Mouse (Mus musculus) midbrain, embryonic 16.5 days (tissue): Measurements from ENCODE around the gene Pigz. TPM values are rescaled to one million over a fixed set of nuclear protein-coding genes. Genes with fewer than 3 reads are reported as not detected.
A peak's percentile ranks its signal among the peaks of the same experiment; 100 is the strongest.

Experiments used
- ATAC-seq: fragments of 200-750 bp; cut with Nextera tagmentation; 2 replicates; pipeline ENCODE4 v1.8.0; 2017; ENCODE audit warnings: moderate TSS enrichment
- H3K27ac ChIP-seq: fragments of 300-500 bp; sonication (generic); 2 replicates; pipeline ENCODE4 v1.5.1; 2014; ENCODE audit warnings: mild to moderate bottlenecking, low read length, mixed read lengths
- H3K27me3 ChIP-seq: fragments of 300-500 bp; sonication (generic); 2 replicates; pipeline ENCODE4 v1.6.1; 2014; ENCODE audit warnings: low read depth, low read length, mixed read lengths; ENCODE audit not compliant: control insufficient read depth, insufficient read depth
- H3K36me3 ChIP-seq: fragments of 300-500 bp; sonication (generic); 2 replicates; pipeline ENCODE4 v1.6.1; 2014; ENCODE audit warnings: mild to moderate bottlenecking, low read length, moderate library complexity, mixed read lengths; ENCODE audit not compliant: control insufficient read depth, insufficient read depth
- H3K4me1 ChIP-seq: fragments of 300-500 bp; sonication (generic); 2 replicates; pipeline ENCODE4 v1.6.1; 2014; ENCODE audit warnings: mild to moderate bottlenecking, low read length, mixed read lengths; ENCODE audit not compliant: control insufficient read depth, insufficient read depth
- H3K4me2 ChIP-seq: fragments of 300-500 bp; sonication (generic); 2 replicates; pipeline ENCODE4 v1.6.1; 2014; ENCODE audit warnings: mild to moderate bottlenecking, low read length, mixed read lengths
- H3K4me3 ChIP-seq: fragments of 300-500 bp; sonication (generic); 2 replicates; pipeline ENCODE4 v1.5.1; 2014; ENCODE audit warnings: low read depth, mild to moderate bottlenecking, low read length, moderate library complexity, mixed read lengths
- H3K9ac ChIP-seq: fragments of 300-500 bp; sonication (generic); 2 replicates; pipeline ENCODE4 v1.6.1; 2014; ENCODE audit warnings: low read depth, low read length, mixed read lengths
- H3K9me3 ChIP-seq: fragments of 300-500 bp; sonication (generic); replicated peaks from 2 replicates; pipeline ENCODE4 v1.6.1; 2014; ENCODE audit warnings: mild to moderate bottlenecking, low read length, mixed read lengths; ENCODE audit not compliant: control insufficient read depth, poor library complexity, severe bottlenecking
- WGBS: fragments of 180-500 bp; shearing (Covaris S2); extraction: QIAGEN DNeasy Blood & Tissue Kit; methylation state at CpG from one replicate; pipeline ENCODE4 v1.1.7; 2014; 5-methylcytosine and 5-hydroxymethylcytosine counted together
- polyA plus RNA-seq: library from polyadenylated mRNA; unstranded; fragments of >200 nt; fragmentation: Nextera tagmentation; extraction: Ambion mirVana; gene quantifications from 2 replicates; pipeline ENCODE4 v1.2.1, GENCODE M21; 2015

The Pigz gene
- 2.7 and 3.5 TPM in 2 replicates for polyA plus RNA-seq

DNA sequence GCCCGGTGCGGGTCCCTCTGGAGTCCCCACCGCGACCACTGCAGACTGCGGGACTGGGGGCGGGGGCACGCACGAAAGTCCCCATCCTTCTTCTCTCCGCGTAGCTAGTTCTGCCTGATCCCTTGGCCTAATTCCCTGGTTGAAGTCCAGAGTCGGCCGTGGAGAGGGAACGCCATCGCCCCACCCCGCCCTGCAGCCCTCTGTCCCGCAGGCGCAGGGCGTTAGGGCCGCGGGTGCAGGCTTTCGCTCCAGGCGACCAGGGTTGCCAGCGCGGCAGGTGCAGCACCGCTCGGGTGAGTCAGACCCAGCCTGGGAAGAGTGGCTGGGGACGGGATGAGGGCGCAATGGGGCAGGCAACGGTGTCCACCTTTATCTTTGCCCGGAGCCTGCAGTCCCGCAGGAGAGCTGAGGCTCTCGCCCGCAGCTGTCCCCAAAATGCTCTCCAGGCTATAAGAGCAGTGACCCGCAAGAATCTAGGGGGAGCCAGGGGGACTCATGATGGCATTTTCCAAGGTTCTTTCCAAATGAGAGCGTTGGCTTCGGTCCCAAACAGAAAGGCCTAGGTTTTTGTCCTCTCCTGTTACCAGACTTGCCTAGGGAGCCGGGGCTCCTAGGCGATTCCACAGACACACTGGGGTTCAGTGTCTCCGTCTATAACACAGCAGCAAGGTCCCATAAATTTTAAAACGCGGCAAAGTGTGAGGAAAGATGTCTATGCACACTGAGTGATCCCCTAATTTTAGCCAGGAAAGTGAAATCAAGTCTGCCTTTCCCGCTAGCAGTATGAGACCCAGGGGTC, at the start of gene Pigz:
TSS of gene Pigz (plus strand) at position 101 of the 799 bp plus-strand sequence.
- Histone ChIP-seq H3K4me1 (peaks cover 22% of the 10 kb centered on the region), H3K27me3 (peaks cover 5% of the 10 kb centered on the region; the same call in 1 of the 2 replicates), H3K9me3 (no peaks in the 10 kb centered on the region), H3K36me3 (no peaks in the 10 kb centered on the region), H3K4me3 (peak within 1 kb of the TSS; percentile 43), H3K9ac (peak within 1 kb of the TSS; percentile 77), H3K27ac (peak within 1 kb of the TSS; percentile 97), H3K4me2 (peak within 1 kb of the TSS; percentile 78)
- WGBS = 4% methylated on average over 42 of the region's 42 CpGs
- ATAC-seq = peak; percentile 9

DNA sequence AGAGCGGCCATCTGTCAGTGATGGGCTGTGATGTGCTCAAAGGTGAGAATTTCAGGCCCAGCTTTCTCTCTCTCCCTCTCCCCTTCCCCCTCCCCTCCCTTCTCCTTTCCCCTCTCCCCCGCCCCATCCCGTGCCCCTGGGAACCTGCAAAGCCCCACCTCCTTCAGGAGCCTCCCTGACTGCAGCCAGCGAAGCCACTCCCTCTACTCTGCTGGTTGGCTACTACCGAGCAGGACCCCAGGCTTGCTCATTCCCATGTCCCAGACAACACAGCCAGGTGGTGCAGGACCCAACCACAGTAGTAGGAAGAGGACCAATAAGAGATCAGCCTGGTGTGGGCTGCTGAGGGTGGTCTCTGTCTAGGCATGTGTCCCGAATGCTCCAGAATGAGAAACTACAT, 49.7 kb upstream of the Pigz start:
- no peaks in the 10 kb centered on the region for H3K9me3 ChIP-seq
- 0 out of 2 replicates have a peak, but pooled peaks cover 2% of the 10 kb centered on the region for H3K4me1 ChIP-seq
- no peak overlapping the region for H3K4me3 ChIP-seq
- no peak for ATAC-seq
- no peak overlapping the region for H3K9ac ChIP-seq
- H3K27me3 ChIP-seq = no peaks in the 10 kb centered on the region
- no peak overlapping the region for H3K4me2 ChIP-seq
- no peaks in the 10 kb centered on the region for H3K36me3 ChIP-seq
- WGBS = 26% methylated on average over 5 of the region's 6 CpGs
- H3K27ac ChIP-seq = no peak overlapping the region

DNA sequence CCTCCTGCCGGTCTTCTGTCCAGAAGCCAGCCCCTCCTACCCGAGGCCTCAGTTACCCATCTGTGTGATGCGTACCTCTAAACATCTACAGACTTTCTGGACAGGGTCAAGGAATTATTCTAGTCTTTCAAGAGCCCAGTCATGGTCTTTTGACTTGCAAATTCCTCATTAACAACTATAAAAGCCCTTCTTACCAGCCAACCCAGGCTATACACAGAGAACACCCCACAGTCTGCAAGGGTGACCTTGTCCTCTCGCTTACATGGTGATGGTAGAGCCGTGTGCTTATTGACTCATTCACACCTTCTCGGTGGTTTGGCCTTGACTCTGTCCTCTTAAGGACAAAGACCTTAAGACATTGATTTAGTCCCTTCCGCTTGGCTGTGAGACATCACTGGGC, 42.7 kb upstream of the Pigz start:
- Histone ChIP-seq H3K36me3 (no peaks in the 10 kb centered on the region), H3K4me2 (no peak overlapping the region), H3K9ac (no peak overlapping the region), H3K4me1 (no peaks in the 10 kb centered on the region), H3K27ac (no peak overlapping the region), H3K4me3 (no peak overlapping the region), H3K27me3 (no peaks in the 10 kb centered on the region), H3K9me3 (no peaks in the 10 kb centered on the region)
- ATAC-seq = no peak
- WGBS = 58% methylated on average over 7 of the region's 7 CpGs

DNA sequence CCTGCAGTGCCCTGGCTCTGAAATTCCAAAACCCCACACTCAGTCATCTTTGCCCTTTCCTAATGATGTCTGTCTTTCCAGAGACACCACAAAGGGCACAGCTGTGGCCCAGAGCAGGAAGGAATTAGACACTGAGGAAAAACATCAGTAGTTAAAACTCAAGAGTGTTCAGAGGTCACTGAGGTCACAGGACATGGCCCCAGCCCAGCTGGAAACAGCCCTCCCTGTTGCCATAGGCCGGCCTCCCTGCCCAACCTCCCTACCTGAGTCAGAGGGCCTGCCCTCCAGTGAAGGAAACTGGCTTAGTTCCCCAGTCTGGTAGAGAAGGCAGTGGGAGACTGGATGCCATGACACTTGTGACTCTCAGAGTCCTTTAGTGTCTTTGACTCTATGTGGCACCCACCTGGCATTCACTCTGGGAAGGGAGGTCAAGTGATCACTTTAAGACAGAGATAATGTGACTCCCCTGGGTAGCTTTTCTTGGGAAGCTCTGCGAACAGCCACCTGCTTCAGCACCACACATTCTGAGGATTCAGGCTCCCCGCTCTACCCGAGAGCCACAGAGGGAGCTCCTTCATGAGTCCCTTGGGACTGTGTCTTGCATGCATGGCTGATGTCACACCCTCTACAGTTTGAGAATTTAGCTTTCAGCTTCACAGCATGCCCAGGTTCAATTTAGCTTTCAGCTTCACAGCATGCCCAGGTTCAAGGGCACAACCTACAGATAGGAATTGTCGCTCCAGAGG, 40.1 kb upstream of the Pigz start:
- 64% methylated on average over 5 of the region's 5 CpGs for WGBS
- ATAC-seq = no peak
- Histone ChIP-seq H3K9me3 (no peaks in the 10 kb centered on the region), H3K27me3 (no peaks in the 10 kb centered on the region), H3K4me2 (no peak overlapping the region), H3K36me3 (no peaks in the 10 kb centered on the region), H3K4me1 (peaks cover 12% of the 10 kb centered on the region), H3K4me3 (no peak overlapping the region), H3K9ac (no peak overlapping the region), H3K27ac (no peak overlapping the region)

DNA sequence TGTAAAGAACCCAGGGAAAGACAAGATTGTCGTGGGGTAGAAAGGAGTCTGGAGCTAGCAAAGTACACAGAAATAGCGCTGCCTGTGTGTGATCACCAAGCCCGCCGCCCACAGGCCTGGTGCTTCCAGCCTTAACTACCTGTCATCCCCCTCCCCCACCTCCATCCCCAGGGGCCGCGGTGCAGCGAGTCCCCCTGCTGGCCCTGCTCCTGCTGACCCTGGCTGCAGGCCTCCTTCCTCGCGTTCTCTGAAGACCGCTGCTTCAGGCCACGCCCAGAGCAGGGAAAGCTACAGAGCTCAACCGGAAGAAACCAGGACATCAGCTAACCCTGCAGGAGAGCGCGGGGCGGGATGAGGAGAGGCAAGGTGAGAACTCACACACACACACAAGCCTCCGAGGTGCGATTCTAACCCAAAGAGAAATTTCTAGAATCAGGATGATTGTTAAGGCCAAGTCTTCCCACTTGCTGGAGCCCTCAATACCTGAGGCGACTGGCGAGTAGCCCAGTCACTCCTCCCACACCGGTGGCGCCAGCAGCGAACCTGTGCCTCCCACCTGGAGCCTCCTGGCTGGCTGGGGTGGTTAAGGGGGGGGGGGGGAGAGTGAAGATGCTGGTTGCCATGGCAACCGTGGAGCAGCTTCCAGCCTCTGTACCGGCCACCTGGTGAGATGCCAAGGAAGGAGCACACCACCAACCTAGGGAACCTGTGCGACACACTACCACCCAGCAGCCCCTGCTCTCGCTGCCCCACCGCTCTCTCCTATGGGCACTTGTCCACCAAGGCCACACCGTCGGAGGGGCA, 36.5 kb upstream of the Pigz start:
- Histone ChIP-seq H3K4me3 (peak overlapping the region; percentile 26), H3K9me3 (no peaks in the 10 kb centered on the region), H3K4me1 (peaks cover 12% of the 10 kb centered on the region), H3K27ac (peak overlapping the region; percentile 77), H3K9ac (peak overlapping the region; percentile 53), H3K27me3 (no peaks in the 10 kb centered on the region), H3K36me3 (no peaks in the 10 kb centered on the region), H3K4me2 (peak overlapping the region; percentile 57)
- peak; percentile 61 for ATAC-seq
- 9% methylated on average over 29 of the region's 29 CpGs for WGBS

DNA sequence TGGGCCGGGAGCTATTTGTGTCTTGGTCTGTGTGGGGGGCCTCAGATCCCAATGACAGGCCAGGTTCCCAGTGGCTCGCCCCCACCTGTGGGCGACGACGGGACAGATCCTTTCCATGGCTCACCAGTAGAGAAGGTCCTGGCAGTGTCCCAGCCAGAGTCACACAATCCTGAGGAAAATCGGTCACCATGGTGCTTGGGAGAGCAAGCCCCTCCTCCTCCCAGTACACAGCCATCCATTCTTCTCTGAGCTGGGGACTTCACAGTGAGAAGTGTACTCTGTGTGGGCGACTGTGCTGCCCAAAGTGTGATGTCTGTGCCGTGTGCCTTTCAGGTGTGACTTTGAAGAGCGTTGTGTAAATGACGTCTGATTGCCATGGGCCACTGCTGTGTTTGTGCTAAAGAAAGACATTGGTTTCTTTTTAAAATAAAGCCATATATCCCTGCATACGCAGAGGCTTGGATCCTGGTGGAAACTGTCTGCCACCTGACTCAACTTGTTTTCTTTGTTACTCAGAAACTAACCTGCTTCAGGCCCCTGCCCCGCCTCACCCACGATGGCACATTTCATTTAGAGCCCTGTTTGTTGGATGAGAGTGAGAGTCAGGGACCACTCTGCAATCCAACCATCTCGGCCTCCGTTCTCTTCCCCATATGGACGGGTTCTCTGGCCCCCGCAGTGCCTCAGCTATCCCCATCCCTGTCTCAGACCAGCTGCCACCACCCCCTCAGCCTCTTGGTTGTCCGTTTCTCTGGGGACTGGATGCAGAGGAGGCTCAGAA, 34.9 kb upstream of the Pigz start:
- Histone ChIP-seq H3K4me2 (no peak overlapping the region), H3K27ac (peak overlapping the region; percentile 77), H3K27me3 (no peaks in the 10 kb centered on the region), H3K9me3 (no peaks in the 10 kb centered on the region), H3K9ac (no peak overlapping the region), H3K4me3 (no peak overlapping the region), H3K36me3 (no peaks in the 10 kb centered on the region), H3K4me1 (peaks cover 12% of the 10 kb centered on the region)
- peak; percentile 77 for ATAC-seq
- WGBS = 65% methylated on average over 18 of the region's 18 CpGs

DNA sequence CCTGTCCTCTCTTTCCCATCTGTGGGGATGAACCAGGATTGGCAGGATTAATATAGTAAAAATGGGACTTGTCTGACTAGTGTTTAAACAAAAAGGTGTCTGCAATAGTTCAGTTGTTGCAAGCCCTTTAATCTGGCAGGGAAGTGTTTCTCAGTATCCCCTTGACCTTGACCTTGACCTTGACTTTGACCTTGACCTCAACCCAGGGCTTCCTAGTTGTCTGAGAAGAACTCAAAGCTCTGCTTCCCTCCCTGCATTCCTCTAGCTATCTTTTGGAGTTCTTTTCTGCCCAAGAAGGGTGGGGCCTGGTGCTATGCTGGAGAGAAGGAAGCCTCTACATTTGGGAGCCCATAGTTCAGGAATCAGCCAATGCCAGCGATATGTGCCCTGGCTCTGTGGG, 31.8 kb upstream of the Pigz start:
- no peaks in the 10 kb centered on the region for H3K36me3 ChIP-seq
- 89% methylated on average over 1 of the region's 1 CpGs for WGBS
- no peaks in the 10 kb centered on the region for H3K9me3 ChIP-seq
- no peak overlapping the region for H3K4me3 ChIP-seq
- no peak overlapping the region for H3K27ac ChIP-seq
- peaks cover 19% of the 10 kb centered on the region for H3K4me1 ChIP-seq
- no peak for ATAC-seq
- no peak overlapping the region for H3K9ac ChIP-seq
- no peaks in the 10 kb centered on the region for H3K27me3 ChIP-seq
- no peak overlapping the region for H3K4me2 ChIP-seq

DNA sequence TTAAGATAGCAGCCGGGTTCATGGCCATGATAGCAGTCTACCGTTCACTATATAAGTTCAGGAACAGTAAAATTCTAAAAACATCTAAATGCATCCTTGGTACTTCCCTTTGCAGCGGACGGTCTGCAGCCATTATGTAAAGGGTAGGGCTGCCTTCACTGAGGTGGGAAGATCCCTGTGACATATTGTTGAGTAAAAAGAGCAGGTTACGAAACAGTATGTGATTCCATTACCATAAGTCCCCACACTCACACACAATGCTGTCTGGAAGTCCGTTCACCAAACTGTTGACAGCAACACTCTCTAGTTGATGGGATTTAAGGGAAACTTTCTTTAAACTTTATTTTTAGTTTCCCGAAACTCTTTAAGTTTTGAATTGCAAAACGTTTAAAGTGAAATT, 30.4 kb upstream of the Pigz start:
- Histone ChIP-seq H3K27ac (no peak overlapping the region), H3K4me1 (peaks cover 7% of the 10 kb centered on the region), H3K27me3 (no peaks in the 10 kb centered on the region), H3K9ac (no peak overlapping the region), H3K4me3 (no peak overlapping the region), H3K9me3 (no peaks in the 10 kb centered on the region), H3K36me3 (no peaks in the 10 kb centered on the region), H3K4me2 (no peak overlapping the region)
- no peak for ATAC-seq
- 89% methylated on average over 8 of the region's 8 CpGs for WGBS
